Mouse (Mus musculus): ENCODE measurements around the gene Gm20388.

DNA sequence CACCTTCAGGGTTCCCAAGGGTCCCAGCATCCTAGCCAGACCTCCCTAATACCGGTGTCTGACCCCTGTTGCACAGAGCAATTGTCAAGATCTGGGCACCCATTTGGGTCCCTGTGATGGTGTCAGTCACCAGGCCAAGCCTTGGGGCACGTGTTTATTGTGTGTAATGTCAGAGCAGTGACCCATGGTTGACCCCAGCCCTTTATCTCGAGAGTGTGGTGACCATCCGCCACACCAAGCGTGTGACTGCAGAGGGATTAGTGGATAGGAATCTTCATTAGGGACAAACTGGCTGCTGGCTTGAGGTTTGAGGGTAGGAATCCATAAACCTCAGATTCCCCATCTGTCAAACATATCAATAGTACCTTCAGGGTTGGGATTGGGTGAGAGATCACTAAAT is 2758.7 kb downstream of the Gm20388 start:
- TF ChIP-seq CTCF (IDR thresholded peaks at IDR 0.05; ENCODE audit: low read depth, low read length): no peak
- no peak for TF ChIP-seq POLR2A (IDR thresholded peaks at IDR 0.05; ENCODE audit: insufficient read depth, low read length)
- TF ChIP-seq EP300 (IDR thresholded peaks at IDR 0.05; ENCODE audit: insufficient read depth, low read depth, low read length): no peak

All from ES-Bruce4 (cell line).